ENCODE assay signal across 20 mouse cellular contexts in the genomic region with DNA sequence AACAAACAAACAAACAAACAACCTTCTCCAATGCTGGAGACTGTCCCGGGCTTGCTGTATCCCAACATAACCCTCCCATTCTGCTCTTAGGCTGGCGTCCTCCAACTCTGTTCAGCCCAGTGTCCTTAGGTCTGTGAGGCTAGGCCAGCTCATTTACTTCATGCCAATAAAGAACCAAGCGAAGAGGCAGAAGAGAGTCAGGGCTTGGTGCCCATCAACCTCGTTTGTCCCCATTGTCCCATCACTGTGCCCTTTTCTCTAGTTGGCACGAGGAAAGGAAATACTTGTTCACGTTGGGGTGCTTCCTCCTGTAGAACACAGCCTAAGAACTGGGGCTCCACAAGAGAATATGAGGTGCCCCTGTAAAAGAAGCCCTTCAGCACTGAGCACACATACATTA. TPM values are rescaled to one million over a fixed set of nuclear protein-coding genes. Genes with fewer than 3 reads are reported as not detected.
DNase-seq lines count a peak whose midpoint lies in the region; ATAC-seq and TF ChIP-seq lines count a peak whose summit lies in the region.
"Had no signal": no experiment of that assay in that cellular context is flagged by ENCODE, and none has a peak within 500 bp of the region (broad histone marks: within the 10 kb centered on the region; RNA-seq: fewer than 3 reads in every experiment).

No protein-coding gene starts in this region.

- H3K4me1 ChIP-seq in hindbrain, postnatal 0 days (ENCODE audit: insufficient read depth, low read length) = no peaks in the 10 kb centered on the region
- peaks cover 13% of the 10 kb centered on the region for H3K4me1 ChIP-seq in hindbrain, embryonic 12.5 days
- peaks cover 3% of the 10 kb centered on the region; the same call in 1 of the 2 replicates for H3K4me1 ChIP-seq in midbrain, postnatal 0 days (ENCODE audit: insufficient read depth, low read length)
- peaks cover 19% of the 10 kb centered on the region for H3K4me1 ChIP-seq in midbrain, embryonic 15.5 days

- no peak overlapping the region for H3K9ac ChIP-seq in hindbrain, postnatal 0 days (replicated peaks; ENCODE audit: low read length)
- H3K9ac ChIP-seq in hindbrain, embryonic 12.5 days = no peak overlapping the region
- H3K9ac ChIP-seq in midbrain, postnatal 0 days (replicated peaks; ENCODE audit: low read length, poor library complexity, severe bottlenecking) = no peak overlapping the region
- H3K9ac ChIP-seq in midbrain, embryonic 15.5 days = no peak overlapping the region
- H3K9ac ChIP-seq: embryonic facial prominence, embryonic 15.5 days; heart, embryonic 13.5 days; hindbrain, embryonic 13.5 days had no signal

- peak; percentile 30 for DNase-seq in cerebellum, adult 9-11 months
- DNase-seq in cerebellum, adult 18-20 months = no peak
- DNase-seq in hindbrain, postnatal 0 days (ENCODE audit: low spot score) = peak; percentile 50
- DNase-seq in layer of hippocampus, adult 2 months (ENCODE audit: low spot score in 2 of 2) = no peak
- no peak for DNase-seq in layer of hippocampus, postnatal 25 days (ENCODE audit: extremely low spot score in 1 of 2, low spot score in 1 of 2)
- peak; percentile 58 for DNase-seq in midbrain, postnatal 0 days (ENCODE audit: low spot score)
- DNase-seq: B cell, adult 2 months; cerebellum, adult 11-12 months; heart, postnatal 4 days had no signal

- H3K27me3 ChIP-seq in hindbrain, postnatal 0 days (ENCODE audit: insufficient read depth, low read length) = no peaks in the 10 kb centered on the region
- H3K27me3 ChIP-seq in hindbrain, embryonic 12.5 days = peaks cover 5% of the 10 kb centered on the region; the same call in 1 of the 2 replicates
- H3K27me3 ChIP-seq in midbrain, postnatal 0 days (ENCODE audit: insufficient read depth, low read length) = no peaks in the 10 kb centered on the region
- no peaks in the 10 kb centered on the region for H3K27me3 ChIP-seq in midbrain, embryonic 15.5 days (replicated peaks)
- H3K27me3 ChIP-seq: embryonic facial prominence, embryonic 15.5 days; heart, embryonic 13.5 days; hindbrain, embryonic 13.5 days had no signal

- H3K4me2 ChIP-seq in hindbrain, postnatal 0 days (ENCODE audit: low read depth, low read length) = no peak overlapping the region
- no peak overlapping the region for H3K4me2 ChIP-seq in hindbrain, embryonic 12.5 days (replicated peaks)
- no peak overlapping the region for H3K4me2 ChIP-seq in midbrain, postnatal 0 days (ENCODE audit: low read depth, low read length, poor library complexity, severe bottlenecking)
- H3K4me2 ChIP-seq in midbrain, embryonic 15.5 days = no peak overlapping the region
- H3K4me2 ChIP-seq: embryonic facial prominence, embryonic 15.5 days; hindbrain, embryonic 13.5 days had no signal

- TF ChIP-seq CTCF in hindbrain, postnatal 0 days (IDR thresholded peaks at IDR 0.05; ENCODE audit: low read depth) = no peak
- no peak for TF ChIP-seq CTCF in layer of hippocampus, adult 2 months (conservative IDR thresholded peaks at IDR 0.05)
- TF ChIP-seq CTCF in midbrain, postnatal 0 days (IDR thresholded peaks at IDR 0.05) = no peak

- 68% methylated on average over 6 of the region's 6 CpGs for WGBS in hindbrain, postnatal 0 days
- WGBS in hindbrain, embryonic 12.5 days = 90% methylated on average over 6 of the region's 6 CpGs
- WGBS in midbrain, postnatal 0 days = 73% methylated on average over 6 of the region's 6 CpGs
- WGBS in midbrain, embryonic 15.5 days = 85% methylated on average over 6 of the region's 6 CpGs

- peak; percentile 14; the same call in 1 of the 2 replicates for ATAC-seq in hindbrain, postnatal 0 days
- no peak for ATAC-seq in hindbrain, embryonic 12.5 days (ENCODE audit: low FRiP score)
- ATAC-seq in midbrain, postnatal 0 days (ENCODE audit: low FRiP score) = no peak
- ATAC-seq in midbrain, embryonic 15.5 days (replicated peaks) = no peak
- ATAC-seq: CD4-positive, CD25-positive, alpha-beta regulatory T cell, adult 4 months; forebrain, embryonic 14.5 days had no signal

- no peaks in the 10 kb centered on the region for H3K9me3 ChIP-seq in hindbrain, postnatal 0 days (ENCODE audit: low read length)
- H3K9me3 ChIP-seq in hindbrain, embryonic 12.5 days (replicated peaks) = no peaks in the 10 kb centered on the region
- H3K9me3 ChIP-seq in midbrain, postnatal 0 days (ENCODE audit: low read length) = no peaks in the 10 kb centered on the region
- no peaks in the 10 kb centered on the region for H3K9me3 ChIP-seq in midbrain, embryonic 15.5 days
- H3K9me3 ChIP-seq: embryonic facial prominence, embryonic 15.5 days; forebrain, embryonic 10.5 days; heart, embryonic 13.5 days; hindbrain, embryonic 13.5 days had no signal

- H3K4me3 ChIP-seq in hindbrain, postnatal 0 days (ENCODE audit: low read length) = no peak overlapping the region
- H3K4me3 ChIP-seq in hindbrain, embryonic 12.5 days = no peak overlapping the region
- H3K4me3 ChIP-seq in layer of hippocampus, adult 2 months = no peak overlapping the region
- H3K4me3 ChIP-seq in midbrain, postnatal 0 days (ENCODE audit: low read depth, low read length) = no peak overlapping the region
- no peak overlapping the region for H3K4me3 ChIP-seq in midbrain, embryonic 15.5 days
- H3K4me3 ChIP-seq: embryonic facial prominence, embryonic 15.5 days; heart, embryonic 13.5 days; hindbrain, embryonic 13.5 days had no signal

- peak overlapping the region; percentile 34; the same call in 1 of the 2 replicates for H3K27ac ChIP-seq in hindbrain, postnatal 0 days
- no peak overlapping the region for H3K27ac ChIP-seq in hindbrain, embryonic 12.5 days
- H3K27ac ChIP-seq in layer of hippocampus, adult 2 months = peak overlapping the region; percentile 53; the same call in 1 of the 2 replicates
- no peak overlapping the region for H3K27ac ChIP-seq in midbrain, postnatal 0 days (ENCODE audit: low read depth, low read length)
- no peak overlapping the region for H3K27ac ChIP-seq in midbrain, embryonic 15.5 days
- H3K27ac ChIP-seq: embryonic facial prominence, embryonic 15.5 days; forebrain, embryonic 10.5 days; heart, embryonic 13.5 days; hindbrain, embryonic 13.5 days had no signal

- peaks cover 42% of the 10 kb centered on the region for H3K36me3 ChIP-seq in hindbrain, postnatal 0 days (ENCODE audit: insufficient read depth, low read length)
- peaks cover 41% of the 10 kb centered on the region for H3K36me3 ChIP-seq in hindbrain, embryonic 12.5 days
- peaks cover 40% of the 10 kb centered on the region for H3K36me3 ChIP-seq in midbrain, postnatal 0 days (ENCODE audit: insufficient read depth, low read length)
- peaks cover 26% of the 10 kb centered on the region for H3K36me3 ChIP-seq in midbrain, embryonic 15.5 days (replicated peaks)

RNA-seq across cellular contexts. Expression of gene Cgref1, which starts 6.3 kb away (rescaled TPM):
- 114 and 153 TPM in 2 replicates for total RNA-seq in hindbrain, postnatal 0 days (2014; rRNA removed)
- polyA plus RNA-seq in hindbrain, postnatal 0 days (2015; fragmentation: Nextera tagmentation; extraction: Ambion mirVana) = 77.4 and 88.0 TPM in 2 replicates
- polyA plus RNA-seq in hindbrain, embryonic 12.5 days (2016; fragmentation: Nextera tagmentation; extraction: Ambion mirVana) = 12.4 and 14.2 TPM in 2 replicates
- 10 to 100 TPM; 15.5 to 16.7 TPM for total RNA-seq in layer of hippocampus, adult 2 months (2021)
- 10 to 100 TPM; 14.5 to 16.7 TPM for total RNA-seq in layer of hippocampus, postnatal 25 days (2021)
- 162 and 185 TPM in 2 replicates for total RNA-seq in midbrain, postnatal 0 days (2014; rRNA removed)
- 108 TPM in 2 replicates for polyA plus RNA-seq in midbrain, postnatal 0 days (2015; fragmentation: Nextera tagmentation; extraction: Ambion mirVana)
- polyA plus RNA-seq in midbrain, embryonic 15.5 days (2015; fragmentation: Nextera tagmentation; extraction: Ambion mirVana) = 62.7 and 66.5 TPM in 2 replicates
- polyA plus RNA-seq: erythroblast, embryonic 14.5 days; G1E had no signal

RNA-seq across cellular contexts. Expression of gene Preb, which starts 8.5 kb away (rescaled TPM):
- total RNA-seq in hindbrain, postnatal 0 days (2014; rRNA removed) = 43.7 and 49.6 TPM in 2 replicates
- polyA plus RNA-seq in hindbrain, postnatal 0 days (2015; fragmentation: Nextera tagmentation; extraction: Ambion mirVana) = 104 and 106 TPM in 2 replicates
- polyA plus RNA-seq in hindbrain, embryonic 12.5 days (2016; fragmentation: Nextera tagmentation; extraction: Ambion mirVana) = 120 and 127 TPM in 2 replicates
- total RNA-seq in layer of hippocampus, adult 2 months (2021) = 100 to 1,000 TPM; 132 to 145 TPM
- total RNA-seq in layer of hippocampus, postnatal 25 days (2021) = 100 to 1,000 TPM; 126 to 131 TPM
- total RNA-seq in midbrain, postnatal 0 days (2014; rRNA removed) = 37.6 and 37.7 TPM in 2 replicates
- 89.6 and 101 TPM in 2 replicates for polyA plus RNA-seq in midbrain, postnatal 0 days (2015; fragmentation: Nextera tagmentation; extraction: Ambion mirVana)
- polyA plus RNA-seq in midbrain, embryonic 15.5 days (2015; fragmentation: Nextera tagmentation; extraction: Ambion mirVana) = 110 and 113 TPM in 2 replicates

RNA-seq across cellular contexts. Expression of gene Tcf23, which starts 16.8 kb away (rescaled TPM):
- total RNA-seq in hindbrain, postnatal 0 days (2014; rRNA removed) = 0.04 TPM in 1 of 2 replicates, not detected in the other
- 0.06 TPM in 1 of 2 replicates, not detected in the other for polyA plus RNA-seq in hindbrain, postnatal 0 days (2015; fragmentation: Nextera tagmentation; extraction: Ambion mirVana)
- polyA plus RNA-seq in hindbrain, embryonic 12.5 days (2016; fragmentation: Nextera tagmentation; extraction: Ambion mirVana) = not detected in 2 replicates
- total RNA-seq in layer of hippocampus, adult 2 months (2021) = under 1 TPM; 0.10 to 0.20 TPM
- under 1 TPM; 0.09 to 0.12 TPM for total RNA-seq in layer of hippocampus, postnatal 25 days (2021)
- total RNA-seq in midbrain, postnatal 0 days (2014; rRNA removed) = 0.05 TPM in 1 of 2 replicates, not detected in the other
- 0.07 and 0.09 TPM in 2 replicates for polyA plus RNA-seq in midbrain, postnatal 0 days (2015; fragmentation: Nextera tagmentation; extraction: Ambion mirVana)
- 0.08 TPM in 1 of 2 replicates, not detected in the other for polyA plus RNA-seq in midbrain, embryonic 15.5 days (2015; fragmentation: Nextera tagmentation; extraction: Ambion mirVana)
- total RNA-seq: G1E had no signal
- polyA plus RNA-seq: CD4-positive, CD25-positive, alpha-beta regulatory T cell, adult 4 months; embryonic facial prominence, embryonic 11.5 days; erythroblast, embryonic 14.5 days; forebrain, embryonic 10.5 days; forebrain, embryonic 14.5 days; G1E; hindbrain, embryonic 13.5 days had no signal

RNA-seq across cellular contexts. Expression of gene Khk, which starts 30.5 kb away (rescaled TPM):
- 3.0 and 14.6 TPM in 2 replicates for total RNA-seq in hindbrain, postnatal 0 days (2014; rRNA removed)
- polyA plus RNA-seq in hindbrain, postnatal 0 days (2015; fragmentation: Nextera tagmentation; extraction: Ambion mirVana) = 16.5 and 17.4 TPM in 2 replicates
- 5.6 and 7.1 TPM in 2 replicates for polyA plus RNA-seq in hindbrain, embryonic 12.5 days (2016; fragmentation: Nextera tagmentation; extraction: Ambion mirVana)
- 10 to 100 TPM; 17.0 to 17.7 TPM for total RNA-seq in layer of hippocampus, adult 2 months (2021)
- total RNA-seq in layer of hippocampus, postnatal 25 days (2021) = 10 to 100 TPM; 12.3 to 15.5 TPM
- 1.4 and 12.3 TPM in 2 replicates for total RNA-seq in midbrain, postnatal 0 days (2014; rRNA removed)
- 14.3 and 17.6 TPM in 2 replicates for polyA plus RNA-seq in midbrain, postnatal 0 days (2015; fragmentation: Nextera tagmentation; extraction: Ambion mirVana)
- polyA plus RNA-seq in midbrain, embryonic 15.5 days (2015; fragmentation: Nextera tagmentation; extraction: Ambion mirVana) = 8.0 and 10.4 TPM in 2 replicates

RNA-seq across cellular contexts. Expression of gene Emilin1, which starts 38.5 kb away (rescaled TPM):
- total RNA-seq in hindbrain, postnatal 0 days (2014; rRNA removed) = 8.1 and 9.3 TPM in 2 replicates
- 10.3 and 10.5 TPM in 2 replicates for polyA plus RNA-seq in hindbrain, postnatal 0 days (2015; fragmentation: Nextera tagmentation; extraction: Ambion mirVana)
- 121 and 122 TPM in 2 replicates for polyA plus RNA-seq in hindbrain, embryonic 12.5 days (2016; fragmentation: Nextera tagmentation; extraction: Ambion mirVana)
- total RNA-seq in layer of hippocampus, adult 2 months (2021) = 1 to 10 TPM; 2.0 TPM
- total RNA-seq in layer of hippocampus, postnatal 25 days (2021) = 1 to 10 TPM; 2.5 to 3.4 TPM
- total RNA-seq in midbrain, postnatal 0 days (2014; rRNA removed) = 7.4 and 11.8 TPM in 2 replicates
- polyA plus RNA-seq in midbrain, postnatal 0 days (2015; fragmentation: Nextera tagmentation; extraction: Ambion mirVana) = 9.0 and 9.8 TPM in 2 replicates
- 17.8 and 20.3 TPM in 2 replicates for polyA plus RNA-seq in midbrain, embryonic 15.5 days (2015; fragmentation: Nextera tagmentation; extraction: Ambion mirVana)

Comparison
In these comparisons a context has a peak if more than half of its experiments do, and no peak if none do; other contexts are left out.
1. DNase-seq: peak in cerebellum, adult 9-11 months (single experiment), hindbrain, postnatal 0 days (single experiment) and midbrain, postnatal 0 days (single experiment); none in cerebellum, adult 18-20 months (0 of 2), layer of hippocampus, adult 2 months (0 of 2) and layer of hippocampus, postnatal 25 days (0 of 2).
2. H3K27ac ChIP-seq: peak in hindbrain, postnatal 0 days (single experiment) and layer of hippocampus, adult 2 months (single experiment); none in hindbrain, embryonic 12.5 days (single experiment), midbrain, postnatal 0 days (single experiment) and midbrain, embryonic 15.5 days (single experiment).